Mouse (Mus musculus): ENCODE data around the gene Klhdc2. TPM values are rescaled to one million over a fixed set of nuclear protein-coding genes. Genes with fewer than 3 reads are reported as not detected.

The Klhdc2 gene
- total RNA-seq (2021): 100 to 1,000 TPM; 102 to 105 TPM
- long read RNA-seq, experiment 1, transcript Klhdc2-201 (13 exons, 1,905 nt): major isoform, 230 of 248 reads
- long read RNA-seq, experiment 1, partial matches to known transcripts: 9 of 248 reads
- long read RNA-seq, experiment 1, other reads (novel, unspliced or antisense): 9 of 248 reads
- long read RNA-seq, experiment 2, transcript Klhdc2-201 (13 exons, 1,905 nt): major isoform, 268 of 353 reads
- long read RNA-seq, experiment 2, partial matches to known transcripts: 6 of 353 reads
- long read RNA-seq, experiment 2, other reads (novel, unspliced or antisense): 79 of 353 reads

DNA sequence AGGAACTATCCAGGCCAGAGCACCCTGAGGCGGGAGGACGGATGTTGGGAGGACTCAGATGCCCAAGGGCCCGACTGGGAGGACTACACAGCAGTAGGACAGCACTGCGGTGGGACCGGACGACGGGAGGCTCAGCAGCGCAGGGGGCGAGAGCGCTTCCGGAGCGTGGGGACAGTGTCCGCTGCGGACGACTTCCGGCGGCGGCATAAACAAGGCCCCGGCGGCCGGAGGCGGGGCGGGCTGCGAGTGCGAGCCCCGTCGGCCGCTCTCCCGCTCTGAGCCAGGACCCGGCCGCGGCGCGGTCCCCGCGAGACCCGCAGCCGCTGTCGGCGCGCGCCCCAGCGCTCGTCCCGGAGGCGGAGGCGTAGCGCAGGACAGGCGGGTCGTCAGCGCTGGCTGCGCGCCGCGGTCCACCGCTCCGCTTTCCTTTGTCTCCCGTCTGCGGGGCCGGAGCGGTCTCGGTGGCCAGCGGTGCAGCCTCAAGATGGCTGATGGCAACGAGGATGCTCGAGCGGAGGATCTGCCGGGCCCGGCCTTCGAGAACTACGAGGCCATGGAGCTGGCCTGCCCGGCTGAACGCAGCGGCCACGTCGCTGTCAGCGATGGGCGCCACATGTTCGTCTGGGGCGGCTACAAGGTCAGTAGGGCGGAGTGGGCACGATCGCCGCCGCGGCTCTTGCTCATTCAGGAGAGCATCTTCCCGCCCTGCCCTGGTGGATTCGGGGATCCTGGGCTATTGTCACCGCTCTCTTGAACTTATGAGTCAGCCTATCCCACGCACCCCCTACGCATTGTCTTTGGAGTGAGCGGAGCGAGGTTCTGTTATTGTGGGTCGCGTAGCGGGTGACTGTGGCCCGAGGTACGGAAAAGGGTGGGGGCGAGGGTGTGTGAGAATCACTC is at the start of gene Klhdc2:
Klhdc2 (plus strand) TSS at position 171 of the 900 bp plus-strand sequence.
- DNase-seq: peak; percentile 79 to 83
- intact Hi-C loops (cut with DNase I): loop anchor here (5.0 kb wide), 1 partner anchor 54 kb away; the partner anchor contains the start of gene Klhdc1

DNA sequence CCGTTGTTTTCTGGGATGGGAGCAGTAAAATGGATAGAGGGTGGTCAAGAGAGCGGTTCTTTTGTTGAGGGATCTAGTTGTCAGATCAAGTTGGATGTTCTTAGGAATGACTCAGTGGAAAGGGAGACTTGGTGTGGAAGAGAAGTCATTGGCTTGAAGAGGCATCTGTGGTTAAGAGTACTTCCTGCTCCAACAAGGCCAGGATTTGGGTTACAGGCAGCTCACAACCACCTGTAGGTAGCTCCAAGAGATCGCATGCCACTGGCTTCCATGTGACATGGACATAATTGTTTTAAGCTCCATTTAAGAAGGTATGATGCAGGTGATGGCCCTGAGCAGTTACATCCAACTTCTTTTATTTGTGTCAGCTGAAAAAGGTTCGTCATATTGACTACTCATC is 46.7 kb upstream of the Klhdc2 start:
- intact Hi-C loops (cut with DNase I): no loop called here
- DNase-seq: no peak

DNA sequence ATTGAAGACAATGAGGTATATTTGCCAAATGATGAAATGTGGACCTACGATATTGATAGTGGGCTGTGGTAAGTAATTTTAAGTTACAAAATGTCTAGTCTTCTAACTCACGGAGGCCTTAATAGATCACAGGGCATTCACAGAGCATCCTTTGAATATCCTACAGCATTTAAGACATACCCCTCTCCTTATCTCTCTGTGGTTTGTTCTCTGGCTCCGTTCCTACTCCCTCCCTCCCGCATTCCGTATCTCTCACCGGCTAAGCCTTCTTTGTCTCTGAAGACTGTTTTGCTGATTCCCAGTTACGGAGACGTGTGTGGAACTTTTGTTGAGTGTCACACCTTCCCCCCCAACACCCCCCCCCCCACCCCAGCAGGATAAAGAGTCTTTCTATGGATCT is 45.7 kb upstream of the Klhdc2 start:
- no peak for DNase-seq
- intact Hi-C loops (cut with DNase I): no loop called here

DNA sequence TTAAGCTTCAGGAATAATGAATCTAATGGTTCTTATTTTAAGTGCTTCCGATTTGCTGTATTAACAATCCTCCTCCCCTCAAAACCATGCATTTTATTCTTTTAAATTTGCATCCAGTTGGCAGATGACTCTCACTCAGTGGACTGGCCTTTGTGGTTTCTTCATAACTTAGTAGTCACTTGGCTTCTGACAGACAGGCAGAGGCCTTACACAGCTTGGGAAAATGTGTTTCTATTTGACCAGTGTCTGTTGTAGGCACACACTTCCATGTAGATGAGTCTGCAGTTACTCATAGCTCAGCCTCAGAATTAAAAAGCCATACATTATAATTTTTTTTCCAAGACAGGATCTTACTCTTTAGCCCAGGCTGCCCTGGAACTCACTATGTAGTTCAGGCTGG is 42.7 kb upstream of the Klhdc2 start:
- intact Hi-C loops (cut with DNase I): no loop called here
- DNase-seq: no peak

DNA sequence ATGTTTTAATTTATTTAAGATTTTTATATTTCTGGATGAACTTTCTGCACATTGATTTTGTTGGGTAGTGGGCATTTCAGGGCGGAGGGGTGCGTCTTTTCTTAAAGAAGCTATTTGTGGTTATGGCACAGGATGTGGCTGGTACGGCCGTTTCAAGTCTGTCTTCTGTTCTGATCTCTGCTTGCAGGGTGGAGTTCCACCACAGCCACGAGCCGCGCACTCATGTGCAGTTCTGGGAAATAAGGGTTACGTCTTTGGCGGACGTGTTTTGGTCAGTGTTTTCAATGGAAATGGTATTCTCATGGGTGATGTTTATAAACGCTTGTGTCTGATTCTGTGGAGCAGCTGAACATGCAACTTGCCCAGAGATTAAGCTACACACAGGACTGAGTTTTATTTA is 38.6 kb upstream of the Klhdc2 start:
- intact Hi-C loops (cut with DNase I): no loop called here
- no peak for DNase-seq

DNA sequence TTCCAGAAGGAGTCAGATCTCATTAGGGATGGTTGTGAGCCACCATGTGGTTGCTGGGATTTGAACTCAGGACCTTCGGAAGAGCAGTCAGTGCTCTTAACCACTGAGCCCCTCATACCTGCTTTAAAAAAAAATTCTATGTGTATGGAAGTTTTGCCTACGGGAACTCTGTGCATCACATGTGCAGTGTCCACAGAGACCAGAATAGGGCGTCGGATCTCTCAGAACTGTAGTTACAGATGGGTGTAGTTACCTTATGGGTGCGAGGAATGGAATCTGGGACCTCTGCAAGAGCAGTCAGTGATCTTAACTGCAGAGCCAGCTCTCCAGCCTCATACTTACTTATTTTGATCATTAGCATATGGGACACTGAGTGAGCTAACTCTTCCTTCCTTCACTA is 34.2 kb upstream of the Klhdc2 start:
- no peak for DNase-seq
- intact Hi-C loops (cut with DNase I): no loop called here

DNA sequence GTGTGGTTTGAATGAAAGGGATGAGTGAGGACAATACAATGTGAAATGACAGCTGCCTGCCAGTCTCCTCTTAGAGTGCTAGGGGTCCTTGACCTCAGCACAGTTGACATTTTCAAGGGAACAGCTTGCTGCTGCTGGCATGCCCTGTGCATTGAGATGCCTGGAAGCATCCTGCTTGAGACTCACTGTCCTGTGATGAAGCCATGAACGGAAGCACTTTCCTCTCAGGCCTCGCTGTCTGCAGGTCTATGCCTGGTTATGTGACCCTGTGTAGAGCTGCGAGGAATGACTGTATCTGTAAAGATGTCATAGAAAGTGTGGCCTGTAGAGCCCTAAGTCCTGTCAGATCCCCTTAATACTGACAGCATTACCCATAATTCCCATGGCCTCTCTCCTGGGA is 31.4 kb upstream of the Klhdc2 start:
- intact Hi-C loops (cut with DNase I): no loop called here
- no peak for DNase-seq

DNA sequence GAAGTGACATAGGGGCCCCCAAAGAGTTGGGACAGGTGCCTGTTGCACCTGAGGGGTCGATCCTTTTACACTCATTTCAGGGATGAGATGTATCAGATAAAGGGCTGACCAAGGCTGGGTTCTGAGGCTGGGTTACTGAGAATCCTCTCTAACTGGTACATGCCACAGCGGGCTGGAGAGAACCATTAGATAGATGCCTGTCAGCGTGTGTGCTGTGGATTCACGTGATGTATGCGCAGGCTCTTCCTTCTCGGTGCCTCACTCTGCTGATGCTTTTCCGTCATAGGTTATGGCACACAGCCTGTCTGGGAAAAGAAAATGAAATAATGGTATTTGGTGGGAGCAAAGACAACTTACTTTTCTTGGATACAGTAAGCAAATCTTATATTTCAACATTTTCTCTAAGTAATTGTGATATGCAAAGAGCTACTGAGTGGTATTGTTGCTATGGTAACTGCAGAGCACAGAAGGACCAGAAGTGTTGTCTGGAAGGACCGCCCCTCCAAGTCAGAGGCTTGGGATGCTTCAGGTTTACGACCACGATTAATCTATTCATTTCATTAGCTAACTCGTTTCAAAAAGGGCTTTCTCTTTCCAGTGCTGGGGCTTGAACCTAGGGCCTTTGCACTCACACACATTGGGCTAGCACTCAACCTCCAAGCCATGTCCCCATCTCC is 28.4 kb upstream of the Klhdc2 start:
- DNase-seq: no peak
- intact Hi-C loops (cut with DNase I): no loop called here

DNA sequence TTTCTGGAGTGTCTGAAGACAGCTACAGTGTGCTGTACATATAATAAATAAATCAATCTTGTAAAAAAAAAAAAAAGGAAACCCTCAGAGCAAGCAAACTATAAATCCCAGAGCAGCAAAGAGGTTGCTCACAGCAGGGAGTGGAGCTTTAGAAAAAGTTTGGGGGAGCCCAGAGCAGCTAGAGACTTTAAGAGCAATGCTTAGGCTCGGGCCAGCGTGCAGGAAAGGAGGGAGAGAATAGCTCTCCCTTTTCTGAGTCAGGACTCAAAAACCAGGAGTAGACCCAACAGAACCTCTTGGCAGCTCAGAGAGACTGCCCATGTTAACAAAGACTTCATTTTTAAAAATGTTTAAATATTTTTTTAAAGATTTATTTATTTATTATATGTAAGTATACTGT is 27.5 kb upstream of the Klhdc2 start:
- intact Hi-C loops (cut with DNase I): no loop called here
- no peak for DNase-seq

DNA sequence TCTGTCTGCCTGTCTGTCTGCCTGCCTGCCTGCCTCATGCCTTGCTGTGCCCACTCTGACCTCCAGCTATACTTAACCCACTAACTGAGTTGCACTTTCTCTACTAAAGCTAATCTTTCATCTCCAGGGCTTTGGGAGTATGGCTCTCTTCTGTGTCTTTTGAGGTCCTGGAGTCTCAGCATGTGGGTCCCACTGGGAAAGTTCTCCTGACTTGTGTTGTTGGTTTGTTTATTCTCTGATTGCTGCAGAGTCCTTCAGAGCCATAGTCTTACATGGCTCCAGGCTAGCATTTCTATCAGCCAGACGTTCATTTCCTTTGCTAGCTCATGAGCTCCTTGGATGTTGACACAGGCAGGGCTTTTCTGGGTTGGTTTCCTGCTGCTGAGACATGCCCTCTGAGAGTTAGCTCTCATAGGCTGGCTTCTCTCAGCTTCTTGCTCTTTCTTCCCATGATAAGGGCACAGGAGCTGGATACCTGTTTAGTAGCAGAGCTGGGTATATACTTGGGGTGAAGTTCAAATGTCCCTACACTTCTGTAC is 16.5 kb upstream of the Klhdc2 start:
- DNase-seq: no peak
- intact Hi-C loops (cut with DNase I): loop anchor here (5.0 kb wide), 1 partner anchor 43 kb away; no protein-coding TSS in a partner anchor

DNA sequence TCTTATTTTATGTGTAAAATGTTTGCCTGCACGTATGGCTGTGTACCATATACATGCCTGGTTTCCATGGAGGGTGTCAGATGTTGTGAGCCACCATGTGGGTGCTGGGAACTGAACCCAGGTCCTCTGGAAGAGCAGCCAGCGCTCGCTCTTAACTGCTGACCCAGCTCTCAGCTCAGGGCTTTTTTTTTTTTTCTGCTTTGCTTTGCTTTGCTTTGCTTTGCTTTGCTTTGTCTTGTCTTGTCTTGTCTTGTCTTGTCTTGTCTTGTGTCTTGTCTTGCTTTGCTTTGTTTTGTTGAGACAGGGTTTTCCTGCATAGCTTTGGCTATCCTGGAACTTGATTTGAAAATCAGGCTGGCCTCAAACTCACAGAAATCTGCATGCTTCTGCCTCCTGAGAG is 15.6 kb upstream of the Klhdc2 start:
- intact Hi-C loops (cut with DNase I): loop anchor here (5.0 kb wide), 1 partner anchor 44 kb away; no protein-coding TSS in a partner anchor

DNA sequence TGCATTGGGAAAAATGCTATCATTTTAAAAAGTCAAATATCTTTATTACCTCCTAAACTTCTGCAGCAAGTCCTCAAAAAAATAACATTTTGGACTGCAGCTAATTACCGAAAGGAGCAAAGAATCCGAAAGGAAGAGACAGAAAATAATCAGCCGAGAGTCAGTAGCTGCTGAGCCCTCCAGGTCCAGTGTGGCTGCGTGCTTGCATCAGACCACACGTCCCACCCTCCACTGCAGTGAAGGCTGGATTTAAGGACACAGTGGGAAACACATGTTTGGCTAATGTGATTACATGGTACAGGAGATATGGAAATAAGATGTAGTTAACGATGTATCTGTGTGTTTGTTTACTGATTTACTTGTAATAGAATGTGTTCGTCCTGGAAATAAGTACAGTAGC is 13.3 kb upstream of the Klhdc2 start:
- intact Hi-C loops (cut with DNase I): loop anchor here (5.0 kb wide), 1 partner anchor 46 kb away; no protein-coding TSS in a partner anchor
- no peak for DNase-seq

More for the DNA sequence above, 15.6 kb upstream of the Klhdc2 start:
- no peak for DNase-seq

DNA sequence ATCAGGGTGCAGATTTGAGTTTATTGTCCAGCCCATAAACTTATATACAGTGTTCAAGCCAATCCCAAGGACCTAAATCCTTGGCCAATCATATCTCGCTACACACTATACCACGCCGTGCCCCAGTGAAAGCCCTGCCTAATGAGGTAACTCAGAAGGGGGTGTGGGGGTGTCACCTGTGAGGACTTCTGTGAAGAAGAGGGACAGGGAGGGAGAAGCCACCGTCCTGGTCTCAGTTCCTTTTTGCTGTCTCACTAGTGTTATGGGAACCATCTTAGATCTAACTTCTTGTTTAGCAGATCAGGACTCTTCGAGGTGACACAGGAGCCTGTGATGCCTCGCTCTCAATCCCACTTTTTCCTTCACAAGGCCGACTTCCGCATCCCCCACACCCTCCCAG is 8.9 kb upstream of the Klhdc2 start:
- intact Hi-C loops (cut with DNase I): no loop called here
- DNase-seq: no peak

DNA sequence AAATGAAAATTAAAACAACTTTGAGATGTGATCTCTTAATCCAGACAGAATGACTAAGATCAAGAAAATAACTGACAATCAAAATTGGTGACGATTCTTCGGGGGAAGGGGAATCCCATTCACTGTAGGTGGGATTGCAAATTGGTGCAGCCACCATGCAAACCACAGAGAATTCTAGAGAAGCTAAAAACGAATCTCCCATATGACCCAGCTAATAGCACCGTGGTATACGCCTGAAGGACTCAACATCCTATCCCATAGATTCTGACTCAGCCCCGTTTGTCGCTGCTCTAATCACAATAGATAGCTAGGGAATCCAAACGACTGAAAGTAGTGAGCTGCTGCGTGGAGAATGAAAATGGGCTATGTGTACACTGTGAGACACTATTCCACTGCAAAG is 7.8 kb upstream of the Klhdc2 start:
- no peak for DNase-seq
- intact Hi-C loops (cut with DNase I): no loop called here

DNA sequence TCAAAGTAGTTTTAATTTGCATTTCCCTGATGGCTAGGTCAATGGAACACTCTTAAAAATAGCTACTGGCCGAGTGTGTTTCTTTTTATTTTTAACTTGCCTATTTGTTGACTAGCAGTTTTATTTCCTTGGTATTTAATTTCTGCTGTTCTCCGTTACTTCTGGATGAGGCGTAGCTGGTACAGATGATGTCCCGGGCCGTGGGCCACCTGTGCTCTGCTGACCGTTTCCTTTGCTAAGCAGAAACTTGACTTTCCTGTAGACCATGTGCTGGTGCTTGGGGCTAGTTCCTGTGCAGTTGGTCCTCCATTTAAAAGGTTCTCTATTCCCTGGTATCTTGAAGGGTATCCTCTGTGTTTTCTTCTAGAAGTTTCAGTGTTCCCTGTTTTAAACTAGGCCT is 4.1 kb upstream of the Klhdc2 start:
- intact Hi-C loops (cut with DNase I): no loop called here
- no peak for DNase-seq

DNA sequence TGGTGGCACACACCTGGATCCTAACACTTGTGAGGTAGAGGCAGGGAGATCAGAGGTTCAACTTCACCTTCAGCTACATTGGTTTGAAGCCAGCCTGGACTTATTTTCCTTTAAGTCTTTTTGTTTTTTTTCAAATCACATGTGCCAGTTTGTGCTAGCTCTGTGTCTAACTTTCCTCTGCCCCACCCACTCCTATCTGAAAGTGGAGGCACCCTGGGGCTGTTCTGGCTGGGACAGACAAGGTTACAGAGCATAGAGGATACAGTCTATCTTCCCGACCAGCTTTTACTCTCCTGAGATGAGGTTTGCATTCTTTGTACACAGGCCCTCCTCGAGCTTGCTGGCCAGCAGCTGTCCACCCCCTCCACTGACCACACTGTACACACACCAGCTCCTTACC is 2.7 kb upstream of the Klhdc2 start:
- intact Hi-C loops (cut with DNase I): no loop called here
- no peak for DNase-seq

DNA sequence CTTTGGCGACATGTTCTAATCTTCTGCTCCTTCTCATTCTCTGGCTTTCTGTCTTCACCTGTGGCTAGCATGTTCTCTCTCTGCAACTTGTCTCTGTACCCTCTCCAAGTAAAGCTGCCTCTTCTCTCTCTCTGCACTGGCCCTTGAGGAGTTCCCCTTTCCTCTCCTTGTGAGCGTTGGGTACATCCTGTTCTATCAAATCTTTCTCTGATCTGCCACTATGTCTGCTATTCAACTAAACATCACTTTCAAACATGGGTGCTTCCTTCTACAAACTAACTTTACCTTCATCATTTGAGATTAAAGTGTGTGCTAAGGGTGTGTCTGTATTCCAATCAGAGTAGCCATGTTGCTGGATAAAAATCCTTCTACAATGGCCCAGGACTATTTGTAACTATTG is 1.5 kb upstream of the Klhdc2 start:
- intact Hi-C loops (cut with DNase I): loop anchor here (5.0 kb wide), 1 partner anchor 53 kb away; the partner anchor contains the start of gene Klhdc1
- no peak for DNase-seq

DNA sequence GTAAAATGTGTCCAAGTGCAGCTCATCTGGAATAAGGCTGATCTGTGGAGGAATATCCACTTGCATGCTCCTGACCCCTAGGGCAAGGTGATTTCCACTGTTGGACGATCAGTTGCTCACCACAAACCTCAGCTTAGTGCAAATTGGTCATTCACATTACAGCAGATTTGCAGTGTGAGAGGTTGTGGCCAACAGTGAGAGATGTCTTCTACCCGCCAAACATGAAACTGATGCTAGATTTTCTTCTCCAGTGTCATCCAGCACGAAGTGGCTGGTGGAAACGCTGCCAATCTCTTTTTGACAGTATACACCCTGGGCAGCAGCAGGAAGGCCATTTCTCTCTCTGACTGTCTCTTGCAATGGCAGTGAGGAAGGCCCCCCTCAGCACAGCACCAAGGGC is 830 bp upstream of the Klhdc2 start:
- intact Hi-C loops (cut with DNase I): loop anchor here (5.0 kb wide), 1 partner anchor 53 kb away; the partner anchor contains the start of gene Klhdc1
- peak in 1 of 2 experiments; percentile 25 for DNase-seq

DNA sequence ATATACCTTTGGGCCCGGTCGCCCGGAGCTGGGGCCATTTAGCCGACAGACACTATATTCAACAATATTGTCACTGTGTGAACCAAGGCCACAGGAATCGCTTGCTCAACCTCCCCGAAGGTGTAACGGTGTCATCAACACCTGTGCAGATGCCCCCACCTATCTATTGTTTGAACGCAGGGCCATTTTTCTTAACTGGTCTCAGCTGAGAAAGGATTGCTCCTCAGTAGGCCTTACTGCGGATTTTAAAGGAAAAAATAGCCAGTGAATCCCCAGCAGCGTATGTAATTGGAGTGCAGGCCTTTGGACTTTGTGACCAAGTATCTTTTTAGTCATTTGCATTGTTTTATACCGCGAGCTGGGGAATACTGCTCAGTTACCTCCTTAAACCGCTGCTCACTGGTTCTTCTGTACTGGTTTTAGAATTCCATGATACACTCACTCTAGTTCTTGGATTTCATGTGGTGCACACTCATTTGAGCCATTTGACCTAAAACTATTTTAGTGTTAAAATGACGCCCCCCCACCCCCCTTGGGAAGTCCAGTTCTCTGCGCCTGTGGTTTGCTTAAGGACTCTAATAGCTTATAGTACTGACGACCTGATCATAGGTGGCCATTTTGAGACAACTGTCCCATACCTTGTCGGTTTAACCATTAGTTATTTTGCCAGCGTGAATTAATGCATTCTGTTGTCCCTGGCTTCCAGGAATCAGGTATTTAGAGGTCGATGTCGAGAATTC is 1.1 kb downstream of the Klhdc2 start:
- DNase-seq: no peak
- intact Hi-C loops (cut with DNase I): loop anchor here (5.0 kb wide), 1 partner anchor 55 kb away; the partner anchor contains the start of gene Klhdc1

DNA sequence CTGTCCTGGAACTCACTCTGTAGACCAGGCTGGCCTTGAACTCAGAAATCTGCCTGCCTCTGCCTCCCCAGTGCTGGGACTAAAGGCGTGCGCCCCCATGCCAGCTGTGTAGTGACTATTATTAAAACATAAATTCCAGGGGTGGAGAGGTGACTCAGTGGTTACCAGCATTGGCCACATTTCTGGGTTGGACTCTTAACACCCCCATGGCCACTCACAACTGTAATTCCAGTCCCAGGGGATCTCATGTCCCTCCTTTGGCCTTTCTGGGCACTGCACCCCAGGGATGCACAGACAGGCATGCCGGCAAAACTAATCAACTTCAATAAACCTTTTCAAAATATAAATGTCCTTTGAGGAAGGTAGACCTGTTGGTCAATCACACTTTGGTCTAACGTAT is 1.8 kb downstream of the Klhdc2 start:
- intact Hi-C loops (cut with DNase I): loop anchor here (5.0 kb wide), 1 partner anchor 56 kb away; the partner anchor contains the start of gene Klhdc1
- no peak for DNase-seq
